21 mouse cellular contexts compared by ENCODE assay signal in the genomic region with DNA sequence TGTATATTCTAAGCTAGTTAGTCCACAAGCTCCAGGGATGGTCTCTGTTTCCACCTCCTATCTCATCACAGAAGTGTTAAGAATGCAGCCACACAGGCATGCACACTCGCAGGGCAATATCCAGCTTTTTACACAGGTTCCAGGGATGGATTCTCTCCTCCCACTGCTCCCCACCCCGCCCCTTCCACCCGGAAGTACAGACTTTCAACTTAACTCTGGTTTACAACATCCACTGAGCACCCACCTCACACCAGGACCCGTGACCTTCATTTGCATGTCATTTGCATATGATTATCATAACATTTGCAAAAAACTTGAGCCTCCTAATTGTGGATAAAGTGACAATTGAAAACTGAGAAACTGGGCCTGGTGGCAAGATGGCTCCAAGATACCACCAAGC. TPM values are rescaled to one million over a fixed set of nuclear protein-coding genes. Genes with fewer than 3 reads are reported as not detected.
DNase-seq lines count a peak whose midpoint lies in the region; ATAC-seq and TF ChIP-seq lines count a peak whose summit lies in the region.
"Had no signal": no experiment of that assay in that cellular context is flagged by ENCODE, and none has a peak within 500 bp of the region (broad histone marks: within the 10 kb centered on the region; RNA-seq: fewer than 3 reads in every experiment).

No protein-coding gene starts in this region.

- no peak overlapping the region for H3K9ac ChIP-seq in CH12.LX (ENCODE audit: insufficient read depth, low read depth)
- no peak overlapping the region for H3K9ac ChIP-seq in liver, embryonic 11.5 days (ENCODE audit: low read depth, low read length)
- H3K9ac ChIP-seq: embryonic facial prominence, embryonic 12.5 days; forebrain, embryonic 13.5 days; forebrain, embryonic 15.5 days; forebrain, postnatal 0 days had no signal

- H3K27ac ChIP-seq in CH12.LX (ENCODE audit: insufficient read depth, low read depth): no peak overlapping the region
- H3K27ac ChIP-seq in liver, embryonic 11.5 days (ENCODE audit: low read depth, low read length): no peak overlapping the region
- H3K27ac ChIP-seq: embryonic facial prominence, embryonic 10.5 days; embryonic facial prominence, embryonic 12.5 days; forebrain, embryonic 13.5 days; forebrain, embryonic 15.5 days had no signal

- no peaks in the 10 kb centered on the region for H3K4me1 ChIP-seq in CH12.LX (ENCODE audit: control insufficient read depth in 1 of 2, insufficient read depth in 2 of 2)
- H3K4me1 ChIP-seq in liver, embryonic 11.5 days (replicated peaks; ENCODE audit: control insufficient read depth, insufficient read depth, low read length): no peaks in the 10 kb centered on the region
- H3K4me1 ChIP-seq: embryonic facial prominence, embryonic 10.5 days; embryonic facial prominence, embryonic 12.5 days; forebrain, embryonic 13.5 days; forebrain, embryonic 15.5 days had no signal

- no peaks in the 10 kb centered on the region for H3K79me2 ChIP-seq in CH12.LX (replicated peaks; ENCODE audit: control insufficient read depth, extremely low read depth, insufficient read depth, poor library complexity, severe bottlenecking)

- H3K4me3 ChIP-seq in CH12.LX (replicated peaks in 1 of 3; ENCODE audit: low read depth in 2 of 3, low read length in 2 of 3, poor library complexity in 1 of 3): no peak overlapping the region
- H3K4me3 ChIP-seq in liver, embryonic 11.5 days (ENCODE audit: low read depth, low read length): no peak overlapping the region
- H3K4me3 ChIP-seq: embryonic facial prominence, embryonic 10.5 days; embryonic facial prominence, embryonic 12.5 days; forebrain, embryonic 13.5 days; forebrain, embryonic 15.5 days had no signal

- TF ChIP-seq CTCF in CH12.LX (conservative IDR thresholded peaks at IDR 0.05 in 1 of 2, IDR thresholded peaks at IDR 0.05 in 1 of 2; ENCODE audit: low read depth in 2 of 2, low read length in 2 of 2): no peak

- in situ Hi-C loops in CH12.LX (cut with MboI; ENCODE audit: low pct_ligation_motif_present, low pct_unique_long_range_greater_than_20kb, low sequenced_read_pairs): no loop called here

- H3K9me3 ChIP-seq in CH12.LX (replicated peaks; ENCODE audit: low read length): no peaks in the 10 kb centered on the region
- H3K9me3 ChIP-seq in liver, embryonic 11.5 days (ENCODE audit: control insufficient read depth, low read length): no peaks in the 10 kb centered on the region
- H3K9me3 ChIP-seq: embryonic facial prominence, embryonic 10.5 days; embryonic facial prominence, embryonic 12.5 days; forebrain, embryonic 13.5 days; forebrain, embryonic 15.5 days had no signal

- ATAC-seq in liver, embryonic 11.5 days (replicated peaks; ENCODE audit: low FRiP score): no peak
- ATAC-seq: forebrain, embryonic 13.5 days; forebrain, embryonic 15.5 days; forebrain, postnatal 0 days had no signal

- 74% methylated on average over 4 of the region's 4 CpGs for WGBS in liver, embryonic 11.5 days

- dilution Hi-C loops in CH12.LX (cut with MboI; ENCODE audit: extremely low pct_ligation_motif_present, extremely low pct_unique_long_range_greater_than_20kb, low sequenced_read_pairs): no loop called here

- H3K4me2 ChIP-seq in CH12.LX (ENCODE audit: insufficient read depth, low read depth, poor library complexity, severe bottlenecking): no peak overlapping the region; the same call in 1 of the 2 replicates
- H3K4me2 ChIP-seq in liver, embryonic 11.5 days: no peak overlapping the region
- H3K4me2 ChIP-seq: embryonic facial prominence, embryonic 12.5 days; forebrain, embryonic 13.5 days; forebrain, embryonic 15.5 days had no signal

- no peaks in the 10 kb centered on the region for H3K36me3 ChIP-seq in CH12.LX (replicated peaks in 1 of 2; ENCODE audit: control insufficient read depth in 1 of 2, insufficient read depth in 1 of 2, low read length in 1 of 2)
- H3K36me3 ChIP-seq in liver, embryonic 11.5 days (ENCODE audit: control insufficient read depth, insufficient read depth, low read length): no peaks in the 10 kb centered on the region
- H3K36me3 ChIP-seq: embryonic facial prominence, embryonic 10.5 days; embryonic facial prominence, embryonic 12.5 days; forebrain, embryonic 15.5 days had no signal

- no peak for TF ChIP-seq RAD21 in CH12.LX (IDR thresholded peaks at IDR 0.05; ENCODE audit: low read depth, low read length)

- DNase-seq in CH12.LX (ENCODE audit: extremely low read depth): no peak
- peak; percentile 61 for DNase-seq in ES-CJ7 (ENCODE audit: low read depth, low spot score)
- DNase-seq in ZHBTc4 (ENCODE audit: low read depth, low spot score): peak; percentile 74
- DNase-seq in liver, embryonic 11.5 days (ENCODE audit: low spot score): no peak
- no peak for DNase-seq in cerebellum, adult 9-11 months
- DNase-seq in right cerebral cortex, adult 18-20 months: no peak
- DNase-seq: adrenal gland, adult 2 months; adrenal gland, postnatal 10 days; adrenal gland, postnatal 25 days; cerebellum, adult 11 months; cerebellum, adult 18-20 months; cerebellum, adult 8-10 months; cerebellum, postnatal 10 days; cerebellum, postnatal 25 days; forebrain, postnatal 0 days had no signal

- no peak for TF ChIP-seq POLR2A in CH12.LX (IDR thresholded peaks at IDR 0.05; ENCODE audit: low read depth, low read length)

- no peak for TF ChIP-seq EP300 in CH12.LX (IDR thresholded peaks at IDR 0.05; ENCODE audit: low read length)

- peaks cover 1% of the 10 kb centered on the region for H3K27me3 ChIP-seq in CH12.LX (replicated peaks)
- no peaks in the 10 kb centered on the region for H3K27me3 ChIP-seq in liver, embryonic 11.5 days (replicated peaks; ENCODE audit: control insufficient read depth, insufficient read depth, low read length)
- H3K27me3 ChIP-seq: embryonic facial prominence, embryonic 12.5 days; forebrain, embryonic 13.5 days; forebrain, embryonic 15.5 days had no signal

TF ChIP-seq in CH12.LX, 34 proteins besides CTCF, POLR2A, EP300 and RAD21:
- TF ChIP-seq ZC3H11A (IDR thresholded peaks at IDR 0.05; ENCODE audit: low read depth, low read length) (no peak), MYC (IDR thresholded peaks at IDR 0.05; ENCODE audit: low read depth, low read length) (no peak), NRF1 (IDR thresholded peaks at IDR 0.05; ENCODE audit: low read depth, low read length) (no peak), BHLHE40 (IDR thresholded peaks at IDR 0.05; ENCODE audit: low read depth, low read length) (0 out of 2 replicates have a peak, but pooled peaks have one; percentile 16), SMC3 (IDR thresholded peaks at IDR 0.05; ENCODE audit: low read depth, low read length) (no peak)

RNA-seq across cellular contexts. Expression of a gene that starts 17.5 kb away (rescaled TPM):
- total RNA-seq in CH12.LX (2012; rRNA removed) (not detected in 2 replicates), CH12.LX (2014; rRNA removed) (not detected in 2 replicates)
- polyA plus RNA-seq in CH12.LX (2012; ENCODE audit: insufficient read length, low read depth): not detected in 2 replicates
- not detected in 2 replicates for polyA plus RNA-seq in liver, embryonic 11.5 days (2014; fragmentation: Nextera tagmentation; extraction: Ambion mirVana)
- total RNA-seq: adrenal gland, adult 2 months had no signal
- polyA plus RNA-seq: forebrain, embryonic 11.5 days; forebrain, embryonic 13.5 days had no signal

RNA-seq across cellular contexts. Expression of a gene that starts 21.2 kb away (rescaled TPM):
- total RNA-seq in CH12.LX (2012; rRNA removed) (not detected in 2 replicates), CH12.LX (2014; rRNA removed) (not detected in 2 replicates)
- not detected in 2 replicates for polyA plus RNA-seq in CH12.LX (2012; ENCODE audit: insufficient read length, low read depth)
- 0.06 TPM in 1 of 2 replicates, not detected in the other for polyA plus RNA-seq in liver, embryonic 11.5 days (2014; fragmentation: Nextera tagmentation; extraction: Ambion mirVana)
- total RNA-seq: adrenal gland, adult 2 months; adrenal gland, postnatal 25 days; MEL had no signal
- polyA plus RNA-seq: adrenal gland, adult 2 months had no signal

RNA-seq across cellular contexts. Expression of a gene that starts 25.0 kb away (rescaled TPM):
- total RNA-seq in CH12.LX (2012; rRNA removed): 6.1 and 6.9 TPM in 2 replicates
- 4.7 and 5.0 TPM in 2 replicates for total RNA-seq in CH12.LX (2014; rRNA removed)
- polyA plus RNA-seq in CH12.LX (2012; ENCODE audit: insufficient read length, low read depth): 5.9 and 7.0 TPM in 2 replicates
- polyA plus RNA-seq in liver, embryonic 11.5 days (2014; fragmentation: Nextera tagmentation; extraction: Ambion mirVana): 44.7 TPM in 2 replicates

Comparison
In these comparisons a context has a peak if more than half of its experiments do, and no peak if none do; other contexts are left out.
1. DNase-seq: peak in ES-CJ7 (single experiment) and ZHBTc4 (single experiment); none in CH12.LX (single experiment), liver, embryonic 11.5 days (single experiment), cerebellum, adult 9-11 months (single experiment) and right cerebral cortex, adult 18-20 months (single experiment).